Mouse (Mus musculus): Measurements from ENCODE around the gene St3gal3.

DNA sequence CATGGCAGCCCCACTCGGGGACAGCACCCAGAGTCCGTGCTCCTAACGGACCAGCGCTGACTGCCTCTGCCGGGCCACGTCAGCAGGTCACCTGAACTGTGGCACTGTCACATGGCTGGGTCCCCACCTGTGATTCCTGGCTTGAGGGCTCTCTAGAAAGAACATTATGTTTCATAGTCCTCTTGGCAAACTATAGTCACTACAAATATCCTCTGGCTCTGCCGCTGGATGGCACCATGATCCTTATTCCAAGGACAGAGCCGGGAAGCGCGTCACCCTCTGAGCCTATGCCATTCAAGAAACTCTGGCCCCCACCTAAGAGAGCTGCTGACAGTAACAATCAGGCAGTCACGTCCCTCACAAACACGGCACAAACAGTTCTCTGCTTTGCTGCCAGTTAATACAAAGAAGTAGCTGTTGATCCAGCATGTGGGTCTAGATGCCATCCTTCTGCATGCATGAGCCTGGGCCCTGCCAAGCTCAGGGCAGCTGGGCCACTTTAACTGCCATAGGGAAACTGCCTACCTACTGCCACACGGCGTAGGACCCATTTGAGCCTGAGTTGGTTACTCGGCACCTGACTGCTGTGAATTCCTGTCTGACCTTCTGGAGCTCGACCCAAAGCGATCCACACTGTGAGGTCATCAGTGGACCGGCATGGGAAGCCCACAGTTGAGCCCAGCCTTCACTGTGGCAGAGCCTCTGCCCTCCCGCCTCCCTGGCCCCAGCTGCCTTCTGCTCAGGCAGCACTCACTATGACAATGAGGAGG lies 13.0 kb upstream of the St3gal3 start:
- TF ChIP-seq CTCF (IDR thresholded peaks at IDR 0.05; ENCODE audit: borderline replicate concordance, control insufficient read depth, extremely low read depth, insufficient read depth, low read length, poor library complexity) (no peak), POLR2A (IDR thresholded peaks at IDR 0.05; ENCODE audit: control insufficient read depth, extremely low read depth, insufficient read depth, low read length, poor library complexity) (no peak)
